Mouse (Mus musculus) ZHBTc4 (cell line): ENCODE results near the gene Mmp15.
A peak's percentile ranks its signal among the peaks of the same experiment; 100 is the strongest.
"Not testable (repeated sequence)": the region's sequence is repeated elsewhere in the genome, so short reads cannot be mapped to it uniquely, and the experiment has no call there.

Experiments used
- DNase-seq: peaks from one replicate; pipeline ENCODE4 v3.0.0-alpha.2; 2011; ENCODE audit warnings: low read depth, low spot score

Gene Mmp15

GRCm38 (mm10) chr8:95377101-95377500 lies 25.0 kb downstream of the Mmp15 start:
- DNase-seq, result no peak

- no peak for DNase-seq
Observed at GRCm38 (mm10) chr8:95377863-95378291, 25.8 kb downstream of the Mmp15 start.

DNA sequence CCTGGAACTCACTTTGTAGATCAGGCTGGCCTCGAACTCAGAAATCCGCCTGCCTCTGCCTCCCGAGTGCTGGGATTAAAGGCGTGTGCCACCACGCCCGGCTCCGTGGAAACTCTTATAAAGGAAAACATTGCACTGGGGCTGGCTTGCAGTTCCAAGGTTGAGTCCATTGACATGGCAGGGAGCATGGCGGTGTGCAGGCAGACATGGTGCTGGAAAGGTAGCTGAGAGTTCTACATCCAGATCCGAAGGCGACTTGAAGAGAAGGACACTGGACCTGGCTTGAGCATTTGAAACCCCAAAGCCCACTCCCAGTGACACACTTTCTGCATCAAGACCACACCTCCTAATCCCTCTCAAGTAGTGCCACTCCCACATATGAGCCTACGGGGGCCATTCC lies 26.9 kb downstream of the Mmp15 start:
- DNase-seq, result not testable (repeated sequence)

DNA sequence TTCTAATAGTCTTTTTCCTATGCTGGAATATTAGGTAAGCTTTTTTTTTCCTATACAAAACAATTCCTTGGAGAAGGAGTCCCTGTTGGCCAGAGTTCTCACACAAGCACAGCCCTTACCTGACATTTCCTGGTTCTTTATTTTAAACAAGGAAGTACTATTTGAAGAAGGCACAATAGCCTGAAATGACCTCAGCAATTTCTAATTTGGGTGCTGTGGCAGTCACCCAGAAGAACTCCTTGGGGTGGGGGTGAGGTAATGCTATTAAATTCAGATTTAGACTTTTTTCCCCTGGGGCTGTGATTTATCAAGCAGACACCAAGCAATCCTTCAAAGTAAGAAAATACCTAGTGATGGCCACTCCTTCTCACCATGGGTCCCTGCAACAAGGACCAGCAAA lies 28.9 kb downstream of the Mmp15 start:
- no peak for DNase-seq

GRCm38 (mm10) chr8:95381595-95381994 lies 29.5 kb downstream of the Mmp15 start:
- DNase-seq, result no peak

DNA sequence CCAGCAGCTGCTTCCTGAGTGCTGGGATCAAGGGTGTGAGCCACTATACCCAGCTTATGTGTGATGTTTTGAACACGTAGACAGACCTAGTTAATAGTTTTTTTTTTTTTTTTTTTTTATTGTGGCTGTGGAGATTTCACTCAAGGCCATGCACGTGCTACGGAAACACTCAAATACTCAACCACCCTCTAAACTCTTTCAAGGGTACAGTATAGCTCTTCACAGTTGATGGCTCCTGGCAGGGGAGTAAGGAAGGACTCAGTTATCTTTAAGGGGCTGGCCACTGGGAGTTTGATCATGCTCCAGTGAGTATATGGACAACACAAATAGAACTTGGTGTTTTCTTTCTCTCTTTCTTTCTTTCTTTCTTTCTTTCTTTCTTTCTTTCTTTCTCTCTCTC lies 32.4 kb downstream of the Mmp15 start:
- DNase-seq, result no peak

DNA sequence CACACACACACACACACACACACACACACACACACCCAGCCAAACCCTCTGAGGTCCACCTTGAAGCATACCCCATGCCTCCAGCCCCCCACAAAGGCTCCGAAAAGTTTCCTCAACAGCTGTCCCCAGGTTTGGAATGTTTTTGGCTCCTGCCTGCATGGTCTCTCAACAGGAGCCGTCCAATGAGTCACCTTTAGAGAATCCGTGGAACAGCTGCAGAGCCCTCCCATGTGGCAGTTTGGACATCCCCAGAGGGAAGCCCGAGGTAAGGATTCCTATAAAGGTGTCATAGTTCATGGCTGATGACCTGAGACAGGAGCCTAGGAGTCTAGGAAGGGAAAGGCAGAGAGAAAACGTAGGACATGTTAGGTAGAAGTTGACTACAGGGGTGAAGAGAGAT lies 34.0 kb downstream of the Mmp15 start:
- DNase-seq, result no peak

DNA sequence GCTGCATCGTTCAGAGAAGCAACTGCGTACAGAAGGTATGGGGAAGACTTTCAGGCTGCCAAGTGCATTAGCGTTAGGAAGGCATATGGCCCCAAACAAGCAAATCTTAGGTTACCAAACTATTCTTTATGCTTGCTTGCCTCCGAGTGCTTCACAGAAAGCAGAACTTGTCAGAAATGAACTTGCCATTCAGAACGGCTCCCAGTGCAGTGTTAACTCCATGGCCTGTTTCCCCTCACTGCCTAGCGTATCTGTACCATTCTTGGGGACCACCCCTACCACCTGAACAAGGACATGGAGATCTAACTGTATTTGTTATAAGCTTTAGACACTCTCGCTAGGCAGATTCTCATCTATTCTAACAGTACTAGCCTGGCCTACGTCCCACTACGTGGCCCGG lies 35.2 kb downstream of the Mmp15 start:
- no peak for DNase-seq

DNA sequence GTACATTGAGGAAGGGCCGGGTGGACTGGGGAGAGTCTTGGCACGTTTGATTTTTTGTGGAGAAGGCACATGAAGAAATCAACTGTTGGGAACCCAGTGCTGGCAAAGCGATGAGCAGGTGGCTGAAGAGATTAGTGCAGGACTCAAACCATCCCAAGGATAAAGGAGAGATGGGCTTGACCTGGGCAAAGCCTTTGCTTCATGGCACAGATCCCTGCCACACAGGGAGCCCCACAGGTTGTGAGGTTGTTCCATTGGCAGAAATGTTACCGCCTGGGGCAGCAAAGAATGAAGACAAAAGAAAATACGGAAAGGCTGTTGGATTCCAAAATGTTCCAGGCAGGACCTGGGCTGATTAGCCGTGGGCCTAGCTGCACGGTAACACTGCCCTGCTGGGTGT lies 35.9 kb downstream of the Mmp15 start:
- DNase-seq, result no peak

GRCm38 (mm10) chr8:95390312-95390711 lies 38.2 kb downstream of the Mmp15 start:
- DNase-seq, result no peak

DNA sequence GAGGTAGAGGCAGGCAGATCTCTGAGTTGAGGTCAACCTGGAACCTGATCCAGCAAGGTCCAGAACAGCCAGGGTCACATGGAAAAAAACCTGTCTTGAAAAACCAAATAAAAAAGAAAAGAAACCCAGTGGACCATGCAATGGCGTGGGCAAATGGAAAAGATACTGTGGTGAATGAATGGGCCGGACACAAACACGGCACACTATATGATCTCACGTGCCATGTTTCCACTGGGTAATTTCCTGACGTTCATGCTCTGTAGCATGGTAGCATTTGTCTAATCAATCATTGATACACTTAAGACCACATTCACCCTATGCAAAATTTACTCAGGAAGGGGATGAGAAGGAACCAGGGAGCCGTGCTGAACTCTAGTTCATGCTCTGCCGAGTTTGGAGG lies 39.0 kb downstream of the Mmp15 start:
- no peak for DNase-seq

DNA sequence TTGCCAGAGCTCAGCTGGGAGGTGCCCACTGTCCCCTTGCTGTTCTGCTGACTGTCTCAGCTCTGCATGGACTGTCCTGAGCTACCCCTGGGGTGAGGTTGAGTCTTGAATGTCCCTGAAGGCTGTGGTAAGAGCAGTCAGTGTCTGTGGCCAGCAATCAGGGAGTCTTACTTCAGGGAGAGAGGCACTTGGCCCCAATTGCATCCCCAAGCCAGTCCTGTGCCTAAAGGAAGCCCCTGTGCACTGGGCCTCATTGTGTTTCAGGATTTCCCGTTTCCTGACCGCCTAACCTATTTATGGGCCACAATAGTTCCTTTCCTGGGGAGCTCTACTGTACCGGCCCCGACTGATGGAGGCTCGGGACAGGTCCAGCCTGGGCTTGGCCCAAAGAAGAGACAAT lies 40.5 kb downstream of the Mmp15 start:
- no peak for DNase-seq

DNA sequence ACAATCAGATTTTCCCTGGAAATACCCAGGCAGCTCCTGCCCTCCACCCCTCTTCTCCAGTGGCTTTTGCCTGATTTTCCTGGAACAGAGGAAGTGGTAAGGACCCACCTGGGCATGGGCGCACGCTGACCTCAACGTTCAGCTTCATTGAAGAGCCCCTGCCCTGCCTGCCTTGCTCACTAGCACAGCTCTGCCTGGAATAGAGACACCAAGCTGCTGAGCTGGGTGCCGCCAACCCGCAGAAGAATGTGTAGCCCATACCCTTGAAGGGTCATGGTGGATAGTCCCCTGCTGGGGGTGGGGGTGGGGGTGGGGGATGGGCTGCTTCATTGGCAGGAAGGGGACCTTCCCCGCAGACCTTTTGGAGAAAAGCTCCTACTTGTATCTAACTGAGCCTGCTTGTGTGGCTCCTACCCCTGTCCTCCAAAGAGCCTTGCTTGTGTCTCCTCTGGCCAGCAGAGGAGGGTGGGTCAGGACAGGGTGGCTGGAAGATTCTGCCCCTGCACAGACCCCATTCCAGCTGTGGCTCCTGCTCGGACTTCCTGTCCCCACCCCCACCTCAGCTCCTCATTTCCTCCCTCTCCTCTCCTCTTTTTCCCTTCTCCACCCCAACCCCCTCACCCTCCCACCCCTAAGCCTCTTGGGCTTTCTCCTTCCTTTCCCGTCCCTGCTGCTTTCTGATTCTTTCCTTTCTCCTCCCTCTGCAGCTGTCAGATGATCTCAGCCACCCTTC lies 43.3 kb downstream of the Mmp15 start:
- peak; percentile 53 for DNase-seq

DNA sequence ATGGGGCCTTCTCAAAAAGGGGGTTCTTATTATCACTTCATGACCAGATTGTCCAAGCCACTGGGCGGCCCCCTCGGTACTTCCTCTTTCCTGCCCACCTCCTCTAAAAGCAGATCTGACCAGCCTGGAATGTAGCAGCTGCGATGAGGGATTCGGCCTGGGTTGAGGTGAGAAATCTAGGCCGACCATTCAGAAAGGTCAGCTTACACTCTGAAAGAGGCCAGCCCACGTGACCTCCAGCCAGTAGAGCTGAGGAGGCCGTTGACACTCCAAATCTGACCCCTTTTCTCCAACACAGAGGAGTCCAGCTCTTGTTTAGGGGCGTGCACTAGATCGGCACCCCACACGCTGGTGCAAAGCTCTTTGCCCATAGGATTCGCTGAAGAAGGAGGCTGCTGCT lies 44.7 kb downstream of the Mmp15 start:
- no peak for DNase-seq

DNA sequence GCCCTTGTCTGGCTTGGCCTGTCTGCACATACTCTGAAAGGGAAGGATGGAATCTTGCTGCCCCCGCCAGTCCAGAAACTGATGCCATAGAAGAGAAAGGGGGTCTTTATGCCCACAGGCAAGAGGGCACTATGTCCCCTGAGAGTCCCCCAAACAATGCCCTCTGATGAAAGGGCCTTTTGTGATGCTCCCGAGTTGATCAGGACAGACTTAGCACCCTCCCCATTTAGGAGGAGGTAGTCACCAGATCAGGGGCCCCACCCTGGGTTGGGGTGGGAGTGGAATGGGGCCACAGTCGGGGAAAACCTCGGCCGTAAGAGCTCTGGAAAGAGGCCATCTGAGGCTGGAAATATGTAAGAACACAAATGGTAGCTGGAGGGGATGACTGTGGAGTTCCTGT lies 45.1 kb downstream of the Mmp15 start:
- no peak for DNase-seq

DNA sequence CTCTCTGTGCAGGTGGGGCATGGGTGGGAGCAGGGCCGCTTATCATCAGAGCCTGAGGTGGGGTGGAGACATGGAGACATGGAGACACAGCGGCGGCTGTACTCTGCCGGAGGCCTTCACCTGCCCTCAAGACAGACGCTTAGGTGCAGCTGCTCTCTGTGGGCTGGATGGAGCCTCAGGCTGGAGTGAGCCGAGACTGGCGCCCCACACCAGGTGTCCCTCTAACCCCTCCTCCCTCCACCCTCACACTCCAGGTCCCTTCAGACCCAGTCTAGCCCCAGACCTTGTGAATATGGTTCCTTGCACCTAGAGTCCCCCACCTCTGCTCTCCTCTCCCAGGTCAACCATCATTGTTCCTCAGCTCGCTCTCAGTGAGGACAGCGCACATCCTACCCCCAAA lies 47.1 kb downstream of the Mmp15 start:
- no peak for DNase-seq

- no peak for DNase-seq
Observed at GRCm38 (mm10) chr8:95401091-95401490, 49.0 kb downstream of the Mmp15 start.

GRCm38 (mm10) chr8:95409518-95409917 lies 57.5 kb downstream of the Mmp15 start:
- DNase-seq, result no peak

- no peak for DNase-seq
Observed at GRCm38 (mm10) chr8:95411309-95411972, 59.4 kb downstream of the Mmp15 start.

- DNase-seq, result no peak
Observed at GRCm38 (mm10) chr8:95422193-95422810, 70.2 kb downstream of the Mmp15 start.
